Mouse (Mus musculus) lung, embryonic 14.5 days (tissue): ENCODE data around the gene Pm20d1. TPM values are rescaled to one million over a fixed set of nuclear protein-coding genes. Genes with fewer than 3 reads are reported as not detected.

Experiments
- ATAC-seq: fragments of 200-750 bp; cut with Nextera tagmentation; 2 replicates; pipeline ENCODE4 v1.8.0; 2017; ENCODE audit warnings: mild to moderate bottlenecking, moderate TSS enrichment, moderate library complexity; ENCODE audit not compliant: insufficient read depth
- DNase-seq: peaks from one replicate; pipeline ENCODE4 v3.0.0-alpha.2; 2015
- H3K27ac ChIP-seq: fragments of 300-500 bp; sonication (generic); 2 replicates; pipeline ENCODE4 v1.5.1; 2014; ENCODE audit warnings: low read depth, mild to moderate bottlenecking, moderate library complexity
- H3K27me3 ChIP-seq: fragments of 300-500 bp; sonication (generic); 2 replicates; pipeline ENCODE4 v1.6.1; 2014; ENCODE audit warnings: low read length, control low read depth; ENCODE audit not compliant: insufficient read depth
- H3K36me3 ChIP-seq: fragments of 300-500 bp; sonication (generic); 2 replicates; pipeline ENCODE4 v1.6.1; 2014; ENCODE audit warnings: control low read depth; ENCODE audit not compliant: insufficient read depth
- H3K4me1 ChIP-seq: fragments of 300-500 bp; sonication (generic); 2 replicates; pipeline ENCODE4 v1.6.1; 2014; ENCODE audit warnings: antibody characterized with exemption, control low read depth; ENCODE audit not compliant: insufficient read depth
- H3K4me2 ChIP-seq: fragments of 300-500 bp; sonication (generic); 2 replicates; pipeline ENCODE4 v1.6.1; 2014; ENCODE audit warnings: mild to moderate bottlenecking
- H3K4me3 ChIP-seq: fragments of 300-500 bp; sonication (generic); 2 replicates; pipeline ENCODE4 v1.5.1; 2014; ENCODE audit warnings: low read depth, low read length
- H3K9ac ChIP-seq: fragments of 300-500 bp; sonication (generic); 2 replicates; pipeline ENCODE4 v1.6.1; 2014
- H3K9me3 ChIP-seq: fragments of 300-500 bp; sonication (generic); 2 replicates; pipeline ENCODE4 v1.6.1; 2016; ENCODE audit warnings: low read depth, low read length, control low read depth
- CTCF ChIP-seq: IDR thresholded peaks from 2 replicates; pipeline ENCODE4 v1.5.1; 2016; ENCODE audit warnings: antibody characterized with exemption, low read depth
- WGBS: fragments of 180-500 bp; shearing (Covaris S2); extraction: QIAGEN DNeasy Blood & Tissue Kit; methylation state at CpG from one replicate; pipeline ENCODE4 v1.1.7; 2014; 5-methylcytosine and 5-hydroxymethylcytosine counted together
- polyA plus RNA-seq: library from polyadenylated mRNA; unstranded; fragments of >200 nt; fragmentation: Nextera tagmentation; extraction: Ambion mirVana; gene quantifications from 2 replicates; pipeline ENCODE4 v1.2.1, GENCODE M21; 2014

Gene Pm20d1
- polyA plus RNA-seq, 1 experiment from 2014 or later, result 0.50 TPM

- Histone ChIP-seq H3K4me3 (no peak overlapping the region), H3K9ac (no peak overlapping the region), H3K36me3 (no peaks in the 10 kb centered on the region), H3K4me1 (no peaks in the 10 kb centered on the region; the same call in 1 of the 2 replicates), H3K27me3 (no peaks in the 10 kb centered on the region), H3K27ac (no peak overlapping the region), H3K4me2 (no peak overlapping the region), H3K9me3 (no peaks in the 10 kb centered on the region)
- WGBS, result 50% methylated on average over 3 of the region's 3 CpGs
- DNase-seq (no peak), ATAC-seq (no peak)
- TF ChIP-seq CTCF, result no peak
Measured at GRCm38 (mm10) chr1:131754212-131754829, 42.9 kb upstream of the Pm20d1 start.

- Histone ChIP-seq H3K36me3 (no peaks in the 10 kb centered on the region), H3K27me3 (no peaks in the 10 kb centered on the region), H3K4me3 (no peak overlapping the region), H3K9ac (no peak overlapping the region), H3K9me3 (no peaks in the 10 kb centered on the region), H3K27ac (no peak overlapping the region), H3K4me2 (no peak overlapping the region), H3K4me1 (no peaks in the 10 kb centered on the region; the same call in 1 of the 2 replicates)
- ATAC-seq, result no peak
- no peak for TF ChIP-seq CTCF
- WGBS, result 64% methylated on average over 4 of the region's 4 CpGs
- DNase-seq, result no peak
Measured at GRCm38 (mm10) chr1:131754916-131755315, 42.3 kb upstream of the Pm20d1 start.

- Histone ChIP-seq H3K4me1 (no peaks in the 10 kb centered on the region; the same call in 1 of the 2 replicates), H3K4me2 (no peak overlapping the region), H3K27me3 (no peaks in the 10 kb centered on the region), H3K4me3 (no peak overlapping the region), H3K9ac (no peak overlapping the region), H3K36me3 (no peaks in the 10 kb centered on the region), H3K9me3 (no peaks in the 10 kb centered on the region), H3K27ac (no peak overlapping the region)
- DNase-seq, result no peak
- ATAC-seq, result no peak
- no peak for TF ChIP-seq CTCF
- 90% methylated on average over 6 of the region's 6 CpGs for WGBS
Measured at GRCm38 (mm10) chr1:131757211-131757610, 40.0 kb upstream of the Pm20d1 start.

GRCm38 (mm10) chr1:131758796-131759195 lies 38.4 kb upstream of the Pm20d1 start:
- Histone ChIP-seq H3K36me3 (no peaks in the 10 kb centered on the region), H3K27ac (no peak overlapping the region), H3K27me3 (no peaks in the 10 kb centered on the region), H3K9ac (no peak overlapping the region), H3K4me1 (no peaks in the 10 kb centered on the region; the same call in 1 of the 2 replicates), H3K9me3 (no peaks in the 10 kb centered on the region), H3K4me3 (no peak overlapping the region), H3K4me2 (no peak overlapping the region)
- WGBS, result 58% methylated on average over 7 of the region's 7 CpGs
- TF ChIP-seq CTCF, result no peak
- ATAC-seq (no peak), DNase-seq (no peak)

GRCm38 (mm10) chr1:131759667-131760427 lies 37.3 kb upstream of the Pm20d1 start:
- Histone ChIP-seq H3K4me2 (no peak overlapping the region), H3K9ac (no peak overlapping the region), H3K9me3 (no peaks in the 10 kb centered on the region), H3K4me3 (no peak overlapping the region), H3K36me3 (no peaks in the 10 kb centered on the region), H3K4me1 (no peaks in the 10 kb centered on the region; the same call in 1 of the 2 replicates), H3K27ac (no peak overlapping the region; the same call in 1 of the 2 replicates), H3K27me3 (no peaks in the 10 kb centered on the region)
- 58% methylated on average over 9 of the region's 9 CpGs for WGBS
- no peak for ATAC-seq
- DNase-seq, result no peak
- no peak for TF ChIP-seq CTCF

GRCm38 (mm10) chr1:131760428-131760820 lies 36.8 kb upstream of the Pm20d1 start:
- H3K27me3 ChIP-seq, result no peaks in the 10 kb centered on the region
- H3K9me3 ChIP-seq, result no peaks in the 10 kb centered on the region
- no peak for DNase-seq
- no peak overlapping the region for H3K9ac ChIP-seq
- no peak for ATAC-seq
- no peak overlapping the region; the same call in 1 of the 2 replicates for H3K27ac ChIP-seq
- H3K36me3 ChIP-seq, result no peaks in the 10 kb centered on the region
- H3K4me2 ChIP-seq, result no peak overlapping the region
- WGBS, result 80% methylated on average over 3 of the region's 3 CpGs
- H3K4me1 ChIP-seq, result no peaks in the 10 kb centered on the region; the same call in 1 of the 2 replicates
- H3K4me3 ChIP-seq, result no peak overlapping the region
- TF ChIP-seq CTCF, result no peak

- Histone ChIP-seq H3K9ac (no peak overlapping the region), H3K27ac (no peak overlapping the region), H3K36me3 (no peaks in the 10 kb centered on the region), H3K27me3 (no peaks in the 10 kb centered on the region), H3K9me3 (no peaks in the 10 kb centered on the region), H3K4me3 (no peak overlapping the region), H3K4me1 (no peaks in the 10 kb centered on the region; the same call in 1 of the 2 replicates), H3K4me2 (no peak overlapping the region)
- ATAC-seq (no peak), DNase-seq (no peak)
- 72% methylated on average over 13 of the region's 13 CpGs for WGBS
- no peak for TF ChIP-seq CTCF
Measured at GRCm38 (mm10) chr1:131761079-131761831, 35.9 kb upstream of the Pm20d1 start.
